Mouse (Mus musculus): Measurements from ENCODE around the gene Ubac2. TPM values are rescaled to one million over a fixed set of nuclear protein-coding genes. Genes with fewer than 3 reads are reported as not detected.

The Ubac2 gene
- polyA plus RNA-seq, 1 experiment from 2014 or later = 53.8 TPM

- H3K4me2 ChIP-seq (ENCODE audit: low read depth, low read length) = no peak within 1 kb of the TSS
- WGBS = 91% methylated on average over 13 of the region's 13 CpGs
- H3K9me3 ChIP-seq (replicated peaks; ENCODE audit: control insufficient read depth, low read length) = peaks cover 4% of the 10 kb centered on the region
- no peaks in the 10 kb centered on the region for H3K4me1 ChIP-seq (ENCODE audit: control insufficient read depth, insufficient read depth, low read length)
- ATAC-seq (replicated peaks; ENCODE audit: extremely low read depth, insufficient read depth, low FRiP score) = no peak
- H3K27me3 ChIP-seq (ENCODE audit: control insufficient read depth, insufficient read depth, low read length) = no peaks in the 10 kb centered on the region
- H3K4me3 ChIP-seq (ENCODE audit: low read length) = no peak within 1 kb of the TSS
- H3K27ac ChIP-seq (ENCODE audit: low read length) = no peak within 1 kb of the TSS
- H3K9ac ChIP-seq (ENCODE audit: low read length) = no peak within 1 kb of the TSS
- H3K36me3 ChIP-seq (ENCODE audit: control insufficient read depth, insufficient read depth) = no peaks in the 10 kb centered on the region
Observed at GRCm38 (mm10) chr14:122034451-122034850, 156.0 kb downstream of the Ubac2 start, which contains the start of gene Timm8a2. Gene Timm8a2, plus strand, starts transcription at chr14:122034674.

GRCm38 (mm10) chr14:122035181-122035580, 156.8 kb downstream of the Ubac2 start:
- Histone ChIP-seq H3K27me3 (ENCODE audit: control insufficient read depth, insufficient read depth, low read length) (no peaks in the 10 kb centered on the region), H3K9me3 (replicated peaks; ENCODE audit: control insufficient read depth, low read length) (peaks cover 4% of the 10 kb centered on the region), H3K4me1 (ENCODE audit: control insufficient read depth, insufficient read depth, low read length) (no peaks in the 10 kb centered on the region), H3K9ac (ENCODE audit: low read length) (no peak overlapping the region), H3K36me3 (ENCODE audit: control insufficient read depth, insufficient read depth) (no peaks in the 10 kb centered on the region), H3K27ac (ENCODE audit: low read length) (no peak overlapping the region), H3K4me3 (ENCODE audit: low read length) (no peak overlapping the region), H3K4me2 (ENCODE audit: low read depth, low read length) (no peak overlapping the region)
- ATAC-seq (replicated peaks; ENCODE audit: extremely low read depth, insufficient read depth, low FRiP score) = no peak
- 95% methylated on average over 1 of the region's 1 CpGs for WGBS

GRCm38 (mm10) chr14:122035860-122036259, 157.4 kb downstream of the Ubac2 start:
- no peak overlapping the region for H3K27ac ChIP-seq (ENCODE audit: low read length)
- no peaks in the 10 kb centered on the region for H3K36me3 ChIP-seq (ENCODE audit: control insufficient read depth, insufficient read depth)
- H3K4me3 ChIP-seq (ENCODE audit: low read length) = no peak overlapping the region
- H3K4me1 ChIP-seq (ENCODE audit: control insufficient read depth, insufficient read depth, low read length) = no peaks in the 10 kb centered on the region
- no peak for ATAC-seq (replicated peaks; ENCODE audit: extremely low read depth, insufficient read depth, low FRiP score)
- peaks cover 4% of the 10 kb centered on the region for H3K9me3 ChIP-seq (replicated peaks; ENCODE audit: control insufficient read depth, low read length)
- H3K9ac ChIP-seq (ENCODE audit: low read length) = no peak overlapping the region
- no peaks in the 10 kb centered on the region for H3K27me3 ChIP-seq (ENCODE audit: control insufficient read depth, insufficient read depth, low read length)
- WGBS = 84% methylated on average over 2 of the region's 2 CpGs
- no peak overlapping the region for H3K4me2 ChIP-seq (ENCODE audit: low read depth, low read length)

GRCm38 (mm10) chr14:122038874-122039647, 160.6 kb downstream of the Ubac2 start:
- H3K9me3 ChIP-seq (replicated peaks; ENCODE audit: control insufficient read depth, low read length) = peaks cover 4% of the 10 kb centered on the region
- H3K4me2 ChIP-seq (ENCODE audit: low read depth, low read length) = no peak overlapping the region
- H3K4me1 ChIP-seq (ENCODE audit: control insufficient read depth, insufficient read depth, low read length) = no peaks in the 10 kb centered on the region
- no peaks in the 10 kb centered on the region for H3K27me3 ChIP-seq (ENCODE audit: control insufficient read depth, insufficient read depth, low read length)
- H3K27ac ChIP-seq (ENCODE audit: low read length) = no peak overlapping the region
- no peak for ATAC-seq (replicated peaks; ENCODE audit: extremely low read depth, insufficient read depth, low FRiP score)
- no peak overlapping the region for H3K9ac ChIP-seq (ENCODE audit: low read length)
- H3K36me3 ChIP-seq (ENCODE audit: control insufficient read depth, insufficient read depth) = no peaks in the 10 kb centered on the region
- no peak overlapping the region for H3K4me3 ChIP-seq (ENCODE audit: low read length)
- 84% methylated on average over 13 of the region's 13 CpGs for whole genome bisulfite sequencing

- 86% methylated on average over 3 of the region's 3 CpGs for WGBS
- Histone ChIP-seq H3K9ac (ENCODE audit: low read length) (no peak overlapping the region), H3K9me3 (replicated peaks; ENCODE audit: control insufficient read depth, low read length) (no peaks in the 10 kb centered on the region), H3K27me3 (ENCODE audit: control insufficient read depth, insufficient read depth, low read length) (no peaks in the 10 kb centered on the region), H3K27ac (ENCODE audit: low read length) (no peak overlapping the region), H3K4me2 (ENCODE audit: low read depth, low read length) (no peak overlapping the region), H3K4me1 (ENCODE audit: control insufficient read depth, insufficient read depth, low read length) (no peaks in the 10 kb centered on the region), H3K4me3 (ENCODE audit: low read length) (no peak overlapping the region), H3K36me3 (ENCODE audit: control insufficient read depth, insufficient read depth) (no peaks in the 10 kb centered on the region)
- no peak for ATAC-seq (replicated peaks; ENCODE audit: extremely low read depth, insufficient read depth, low FRiP score)
Observed at GRCm38 (mm10) chr14:122041413-122041825, 163.0 kb downstream of the Ubac2 start.

- 74% methylated on average over 8 of the region's 8 CpGs for WGBS
- no peaks in the 10 kb centered on the region for H3K4me1 ChIP-seq (ENCODE audit: control insufficient read depth, insufficient read depth, low read length)
- no peak overlapping the region for H3K4me3 ChIP-seq (ENCODE audit: low read length)
- no peak for ATAC-seq (replicated peaks; ENCODE audit: extremely low read depth, insufficient read depth, low FRiP score)
- no peak overlapping the region for H3K4me2 ChIP-seq (ENCODE audit: low read depth, low read length)
- no peak overlapping the region for H3K9ac ChIP-seq (ENCODE audit: low read length)
- H3K9me3 ChIP-seq (replicated peaks; ENCODE audit: control insufficient read depth, low read length) = no peaks in the 10 kb centered on the region
- H3K36me3 ChIP-seq (ENCODE audit: control insufficient read depth, insufficient read depth) = no peaks in the 10 kb centered on the region
- H3K27me3 ChIP-seq (ENCODE audit: control insufficient read depth, insufficient read depth, low read length) = no peaks in the 10 kb centered on the region
- no peak overlapping the region for H3K27ac ChIP-seq (ENCODE audit: low read length)
Observed at GRCm38 (mm10) chr14:122042142-122042694, 163.8 kb downstream of the Ubac2 start.

DNA sequence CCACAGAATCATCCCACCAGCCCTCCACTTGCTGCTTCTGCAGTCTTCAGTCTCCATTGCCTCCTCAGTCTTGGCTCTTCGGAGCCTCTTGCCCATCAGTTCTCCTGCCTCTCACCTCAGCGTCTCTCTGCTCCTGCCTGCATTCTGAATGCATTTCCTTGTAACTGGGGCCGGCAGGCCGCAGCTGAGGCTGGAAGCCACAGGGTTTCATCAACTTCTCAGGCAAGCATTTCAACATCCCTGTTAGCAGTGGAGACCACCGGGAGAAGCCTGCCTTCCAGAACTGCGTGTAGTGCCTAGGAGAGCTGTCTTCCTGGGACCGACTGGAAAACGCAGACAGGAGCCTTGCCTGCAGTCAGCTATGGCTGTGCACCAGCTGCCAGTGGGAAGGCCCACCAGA, 169.4 kb downstream of the Ubac2 start:
- no peaks in the 10 kb centered on the region for H3K36me3 ChIP-seq (ENCODE audit: control insufficient read depth, insufficient read depth)
- no peak overlapping the region for H3K4me3 ChIP-seq (ENCODE audit: low read length)
- H3K4me1 ChIP-seq (ENCODE audit: control insufficient read depth, insufficient read depth, low read length) = no peaks in the 10 kb centered on the region
- H3K4me2 ChIP-seq (ENCODE audit: low read depth, low read length) = no peak overlapping the region
- no peaks in the 10 kb centered on the region for H3K27me3 ChIP-seq (ENCODE audit: control insufficient read depth, insufficient read depth, low read length)
- no peaks in the 10 kb centered on the region for H3K9me3 ChIP-seq (replicated peaks; ENCODE audit: control insufficient read depth, low read length)
- WGBS = 80% methylated on average over 8 of the region's 8 CpGs
- no peak for ATAC-seq (replicated peaks; ENCODE audit: extremely low read depth, insufficient read depth, low FRiP score)
- H3K27ac ChIP-seq (ENCODE audit: low read length) = no peak overlapping the region
- H3K9ac ChIP-seq (ENCODE audit: low read length) = no peak overlapping the region

GRCm38 (mm10) chr14:122048816-122049215, 170.4 kb downstream of the Ubac2 start:
- Histone ChIP-seq H3K4me2 (ENCODE audit: low read depth, low read length) (no peak overlapping the region), H3K4me1 (ENCODE audit: control insufficient read depth, insufficient read depth, low read length) (no peaks in the 10 kb centered on the region), H3K4me3 (ENCODE audit: low read length) (no peak overlapping the region), H3K36me3 (ENCODE audit: control insufficient read depth, insufficient read depth) (no peaks in the 10 kb centered on the region), H3K9ac (ENCODE audit: low read length) (no peak overlapping the region), H3K27ac (ENCODE audit: low read length) (no peak overlapping the region), H3K9me3 (replicated peaks; ENCODE audit: control insufficient read depth, low read length) (no peaks in the 10 kb centered on the region), H3K27me3 (ENCODE audit: control insufficient read depth, insufficient read depth, low read length) (no peaks in the 10 kb centered on the region)
- 82% methylated on average over 9 of the region's 9 CpGs for WGBS
- no peak for ATAC-seq (replicated peaks; ENCODE audit: extremely low read depth, insufficient read depth, low FRiP score)

- Histone ChIP-seq H3K4me1 (ENCODE audit: control insufficient read depth, insufficient read depth, low read length) (no peaks in the 10 kb centered on the region), H3K36me3 (ENCODE audit: control insufficient read depth, insufficient read depth) (no peaks in the 10 kb centered on the region), H3K4me3 (ENCODE audit: low read length) (no peak overlapping the region), H3K27ac (ENCODE audit: low read length) (no peak overlapping the region), H3K9me3 (replicated peaks; ENCODE audit: control insufficient read depth, low read length) (no peaks in the 10 kb centered on the region), H3K27me3 (ENCODE audit: control insufficient read depth, insufficient read depth, low read length) (no peaks in the 10 kb centered on the region), H3K4me2 (ENCODE audit: low read depth, low read length) (no peak overlapping the region), H3K9ac (ENCODE audit: low read length) (no peak overlapping the region)
- ATAC-seq (replicated peaks; ENCODE audit: extremely low read depth, insufficient read depth, low FRiP score) = no peak
- 69% methylated on average over 9 of the region's 9 CpGs for WGBS
Observed at GRCm38 (mm10) chr14:122052896-122053635, 174.6 kb downstream of the Ubac2 start.
